Mouse (Mus musculus): Measurements from ENCODE around the gene Sh3gl2.

- no peak for TF ChIP-seq CTCF (IDR thresholded peaks at IDR 0.05; ENCODE audit: low read depth, low read length)
- TF ChIP-seq POLR2AphosphoS5 (IDR thresholded peaks at IDR 0.05; ENCODE audit: insufficient replicate concordance, low read depth, low read length) = no peak
Measured at GRCm38 (mm10) chr4:85241675-85242074, 36.7 kb downstream of the Sh3gl2 start.
